Mouse (Mus musculus): Measurements from ENCODE around the gene 1700030K09Rik. TPM values are rescaled to one million over a fixed set of nuclear protein-coding genes. Genes with fewer than 3 reads are reported as not detected.

Gene 1700030K09Rik
- polyA plus RNA-seq (2012; rRNA removed) = 10.9 and 11.1 TPM in 2 replicates

DNA sequence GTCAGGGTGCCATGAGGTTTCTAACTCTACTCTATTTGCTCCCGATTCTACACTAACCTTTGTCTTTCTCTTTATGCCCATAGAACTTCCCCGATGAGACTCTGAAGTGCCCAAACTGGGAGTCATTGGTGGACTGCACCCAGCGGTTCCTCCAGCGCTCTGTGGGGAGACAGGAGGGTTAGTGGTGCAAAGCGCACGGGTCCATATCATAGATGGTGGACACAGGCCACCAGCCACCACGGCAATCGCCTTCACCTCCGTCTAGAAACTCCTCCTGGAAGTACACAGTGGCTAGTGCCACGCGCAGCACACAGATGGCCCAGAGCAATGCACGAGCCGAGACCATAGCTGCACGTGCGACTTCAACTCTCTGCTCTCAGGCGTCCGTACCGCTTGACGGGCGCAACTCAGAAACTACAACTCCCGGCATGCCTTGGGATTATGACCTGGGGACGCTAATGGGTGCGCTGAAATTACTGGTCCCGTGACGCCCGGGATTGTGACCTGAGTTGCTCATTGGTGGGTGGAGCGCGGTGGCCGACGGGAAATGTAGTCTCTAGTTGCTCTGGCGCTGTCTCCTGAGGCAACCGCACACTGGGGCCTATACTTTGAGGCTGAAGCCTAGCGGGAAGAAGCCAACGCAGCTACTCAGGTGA is at the start of gene 1700030K09Rik, which contains the start of gene Calr3:
1700030K09Rik (plus strand) TSS at position 543 of the 656 bp plus-strand sequence.
Calr3 (minus strand) TSS at position 533 of the 656 bp plus-strand sequence.
- 7% methylated on average over 34 of the region's 34 CpGs for WGBS
- Histone ChIP-seq H3K4me3 (ENCODE audit: extremely low read depth, insufficient read depth, insufficient read length) (peak within 1 kb of the TSS; percentile 67), H3K27ac (ENCODE audit: insufficient read depth, low read length) (peak within 1 kb of the TSS; percentile 90), H3K27me3 (ENCODE audit: control insufficient read depth, insufficient read depth, low read length) (no peaks in the 10 kb centered on the region), H3K4me1 (ENCODE audit: control insufficient read depth, insufficient read depth, insufficient read length) (peaks cover 2% of the 10 kb centered on the region; the same call in 1 of the 2 replicates), H3K36me3 (ENCODE audit: control insufficient read depth, insufficient read depth, low read length) (no peaks in the 10 kb centered on the region)
- peak; percentile 96 to 100 for DNase-seq (ENCODE audit: low read depth in 1 of 2, low spot score in 2 of 2)
- TF ChIP-seq CTCF (IDR thresholded peaks at IDR 0.05; ENCODE audit: extremely low read depth, insufficient read depth, insufficient read length, insufficient replicate concordance) (no peak), POLR2A (IDR thresholded peaks at IDR 0.05; ENCODE audit: low read depth, low read length) (no peak; the same call in 1 of the 2 replicates)

DNA sequence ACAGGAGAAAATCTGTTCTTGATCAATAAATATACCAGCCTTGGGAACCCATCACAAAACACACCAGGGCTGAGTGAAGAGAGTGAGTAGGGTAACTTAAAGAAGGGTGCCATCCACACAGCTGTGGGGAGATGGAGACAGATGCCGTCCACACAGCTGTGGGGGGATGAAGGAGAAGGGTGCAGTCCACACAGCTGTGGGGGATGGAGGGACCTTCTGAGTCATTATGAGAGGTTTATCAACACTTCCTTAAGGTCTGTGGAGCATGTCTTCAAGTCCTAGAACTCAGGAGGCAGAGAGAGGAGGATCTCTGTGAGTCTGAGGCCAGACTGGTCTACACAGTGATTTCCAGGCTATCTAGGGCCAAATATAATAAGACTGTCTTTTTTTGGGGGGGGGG is 42.3 kb upstream of the 1700030K09Rik start:
- Histone ChIP-seq H3K4me1 (ENCODE audit: control insufficient read depth, insufficient read depth, insufficient read length) (peaks cover 20% of the 10 kb centered on the region; the same call in 1 of the 2 replicates), H3K27me3 (ENCODE audit: control insufficient read depth, insufficient read depth, low read length) (no peaks in the 10 kb centered on the region), H3K27ac (ENCODE audit: insufficient read depth, low read length) (no peak overlapping the region), H3K4me3 (ENCODE audit: extremely low read depth, insufficient read depth, insufficient read length) (no peak overlapping the region), H3K36me3 (ENCODE audit: control insufficient read depth, insufficient read depth, low read length) (no peaks in the 10 kb centered on the region; the same call in 1 of the 2 replicates)
- no peak for DNase-seq (ENCODE audit: low read depth in 1 of 2, low spot score in 2 of 2)
- no peak for TF ChIP-seq CTCF (IDR thresholded peaks at IDR 0.05; ENCODE audit: extremely low read depth, insufficient read depth, insufficient read length, insufficient replicate concordance)
- TF ChIP-seq POLR2A (IDR thresholded peaks at IDR 0.05; ENCODE audit: low read depth, low read length) = no peak
- WGBS = 84% methylated on average over 1 of the region's 1 CpGs

DNA sequence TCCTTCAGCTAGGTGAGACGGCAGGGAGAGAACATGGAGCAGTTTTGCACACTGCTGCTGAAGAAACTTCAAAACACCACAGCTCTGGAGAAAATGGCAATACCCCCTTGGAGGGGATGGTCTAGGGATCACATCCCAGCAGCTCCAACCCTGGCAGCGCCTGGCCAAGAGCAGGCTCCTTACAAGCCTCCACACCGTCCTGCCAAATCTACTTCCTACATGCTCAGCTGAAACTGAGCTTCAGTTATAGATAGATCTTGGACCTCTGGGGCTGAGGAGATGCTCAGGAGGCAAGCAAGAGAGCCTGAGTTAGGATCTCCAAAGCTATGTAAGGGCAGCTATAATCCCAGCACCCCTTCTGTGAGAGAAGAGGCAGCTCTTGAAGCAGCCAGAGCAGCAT is 40.7 kb upstream of the 1700030K09Rik start:
- no peak for DNase-seq (ENCODE audit: low read depth in 1 of 2, low spot score in 2 of 2)
- H3K4me1 ChIP-seq (ENCODE audit: control insufficient read depth, insufficient read depth, insufficient read length) = peaks cover 20% of the 10 kb centered on the region; the same call in 1 of the 2 replicates
- H3K27ac ChIP-seq (ENCODE audit: insufficient read depth, low read length) = no peak overlapping the region
- TF ChIP-seq POLR2A (IDR thresholded peaks at IDR 0.05; ENCODE audit: low read depth, low read length) (no peak), CTCF (IDR thresholded peaks at IDR 0.05; ENCODE audit: extremely low read depth, insufficient read depth, insufficient read length, insufficient replicate concordance) (no peak)
- H3K27me3 ChIP-seq (ENCODE audit: control insufficient read depth, insufficient read depth, low read length) = no peaks in the 10 kb centered on the region
- no peak overlapping the region for H3K4me3 ChIP-seq (ENCODE audit: extremely low read depth, insufficient read depth, insufficient read length)
- no peaks in the 10 kb centered on the region; the same call in 1 of the 2 replicates for H3K36me3 ChIP-seq (ENCODE audit: control insufficient read depth, insufficient read depth, low read length)
- WGBS = 89% methylated on average over 3 of the region's 3 CpGs

DNA sequence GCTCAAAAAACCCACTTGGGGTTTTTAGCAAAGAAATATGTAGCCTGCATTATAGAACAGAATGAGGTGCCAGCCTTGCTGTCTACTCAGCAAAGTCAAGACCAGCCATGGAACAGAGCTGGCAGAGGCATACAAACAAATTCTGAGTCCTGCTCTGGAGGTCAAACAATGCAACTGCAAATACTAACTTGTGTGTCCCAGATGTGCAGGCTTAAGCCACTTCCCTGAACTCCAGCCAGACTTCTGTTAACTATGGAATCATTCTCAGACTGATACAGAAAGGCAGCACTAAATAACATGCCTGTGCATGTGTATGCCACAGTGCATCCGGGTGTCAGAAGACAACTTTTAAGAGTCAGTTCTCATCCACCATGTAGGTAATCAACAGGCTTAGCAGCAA is 35.8 kb upstream of the 1700030K09Rik start:
- no peak for DNase-seq (ENCODE audit: low read depth in 1 of 2, low spot score in 2 of 2)
- Histone ChIP-seq H3K4me3 (ENCODE audit: extremely low read depth, insufficient read depth, insufficient read length) (no peak overlapping the region), H3K4me1 (ENCODE audit: control insufficient read depth, insufficient read depth, insufficient read length) (peaks cover 4% of the 10 kb centered on the region; the same call in 1 of the 2 replicates), H3K27me3 (ENCODE audit: control insufficient read depth, insufficient read depth, low read length) (no peaks in the 10 kb centered on the region), H3K27ac (ENCODE audit: insufficient read depth, low read length) (no peak overlapping the region), H3K36me3 (ENCODE audit: control insufficient read depth, insufficient read depth, low read length) (no peaks in the 10 kb centered on the region)
- TF ChIP-seq POLR2A (IDR thresholded peaks at IDR 0.05; ENCODE audit: low read depth, low read length) = no peak
- no peak for TF ChIP-seq CTCF (IDR thresholded peaks at IDR 0.05; ENCODE audit: extremely low read depth, insufficient read depth, insufficient read length, insufficient replicate concordance)
- WGBS = 87% methylated on average over 1 of the region's 1 CpGs

DNA sequence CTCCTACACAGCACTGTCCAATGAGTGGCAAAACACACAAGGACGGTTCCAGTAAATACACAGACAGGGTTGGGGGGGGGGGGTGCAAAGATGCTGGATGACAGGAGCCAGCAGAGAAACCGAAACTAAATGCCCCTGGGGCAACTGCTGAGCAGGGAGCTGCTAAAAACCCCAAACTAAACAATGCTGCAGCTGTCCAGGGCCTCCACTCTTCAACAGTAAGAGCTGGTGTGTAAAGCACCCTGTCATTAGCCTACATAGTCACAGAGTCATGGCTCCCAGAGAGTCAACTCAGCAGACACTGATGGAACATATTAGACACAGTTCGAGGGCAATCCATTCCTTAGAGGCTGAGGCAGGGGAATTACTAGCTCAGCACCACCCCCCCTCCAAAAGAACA is 34.2 kb upstream of the 1700030K09Rik start:
- Histone ChIP-seq H3K4me1 (ENCODE audit: control insufficient read depth, insufficient read depth, insufficient read length) (peaks cover 4% of the 10 kb centered on the region; the same call in 1 of the 2 replicates), H3K36me3 (ENCODE audit: control insufficient read depth, insufficient read depth, low read length) (no peaks in the 10 kb centered on the region), H3K27me3 (ENCODE audit: control insufficient read depth, insufficient read depth, low read length) (no peaks in the 10 kb centered on the region), H3K4me3 (ENCODE audit: extremely low read depth, insufficient read depth, insufficient read length) (no peak overlapping the region), H3K27ac (ENCODE audit: insufficient read depth, low read length) (no peak overlapping the region)
- no peak for TF ChIP-seq POLR2A (IDR thresholded peaks at IDR 0.05; ENCODE audit: low read depth, low read length)
- TF ChIP-seq CTCF (IDR thresholded peaks at IDR 0.05; ENCODE audit: extremely low read depth, insufficient read depth, insufficient read length, insufficient replicate concordance) = no peak
- DNase-seq (ENCODE audit: low read depth in 1 of 2, low spot score in 2 of 2) = no peak
- WGBS = 32% methylated on average over 3 of the region's 3 CpGs

DNA sequence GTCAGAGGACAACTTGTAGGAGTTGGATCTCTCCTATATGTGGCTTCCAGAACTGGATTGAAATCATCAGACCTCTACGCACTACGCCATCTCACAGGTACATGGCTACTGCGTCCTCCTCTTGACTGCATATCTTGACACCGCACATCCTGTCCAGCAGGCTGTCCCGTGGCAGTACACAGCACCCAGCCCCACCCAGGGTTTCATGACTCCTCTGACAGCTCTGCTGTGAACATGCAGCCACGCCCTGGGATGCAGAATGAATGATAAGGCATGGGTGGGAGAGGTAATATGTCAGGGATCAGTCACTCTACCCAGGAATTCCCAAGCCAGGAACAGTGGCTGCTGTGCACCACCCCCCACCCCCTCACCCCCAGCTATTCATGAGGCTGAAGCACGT is 29.8 kb upstream of the 1700030K09Rik start:
- TF ChIP-seq CTCF (IDR thresholded peaks at IDR 0.05; ENCODE audit: extremely low read depth, insufficient read depth, insufficient read length, insufficient replicate concordance) (no peak), POLR2A (IDR thresholded peaks at IDR 0.05; ENCODE audit: low read depth, low read length) (no peak)
- H3K4me3 ChIP-seq (ENCODE audit: extremely low read depth, insufficient read depth, insufficient read length) = no peak overlapping the region
- no peak for DNase-seq (ENCODE audit: low read depth in 1 of 2, low spot score in 2 of 2)
- no peak overlapping the region for H3K27ac ChIP-seq (ENCODE audit: insufficient read depth, low read length)
- WGBS = 80% methylated on average over 7 of the region's 7 CpGs
- no peaks in the 10 kb centered on the region for H3K36me3 ChIP-seq (ENCODE audit: control insufficient read depth, insufficient read depth, low read length)
- peaks cover 5% of the 10 kb centered on the region; the same call in 1 of the 2 replicates for H3K4me1 ChIP-seq (ENCODE audit: control insufficient read depth, insufficient read depth, insufficient read length)
- no peaks in the 10 kb centered on the region for H3K27me3 ChIP-seq (ENCODE audit: control insufficient read depth, insufficient read depth, low read length)

DNA sequence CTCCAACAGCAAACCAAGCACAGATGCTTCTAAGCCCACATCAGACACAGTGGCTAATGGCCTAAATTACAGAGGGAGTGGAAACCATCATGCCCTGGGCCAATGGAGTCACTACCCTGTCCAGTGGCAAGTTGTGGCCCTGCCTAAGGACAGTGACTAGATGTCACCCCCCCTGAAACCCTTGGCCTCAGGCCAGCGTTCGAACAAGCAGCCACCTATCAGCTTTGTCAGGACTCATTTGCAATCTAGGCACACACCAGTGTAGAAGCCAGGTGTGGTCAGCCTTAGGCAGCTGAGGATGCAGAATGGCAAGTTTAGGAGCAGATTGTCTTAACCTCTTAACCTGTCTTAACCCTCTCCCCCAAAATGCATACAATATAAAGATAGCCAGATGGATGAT is 28.4 kb upstream of the 1700030K09Rik start:
- no peak overlapping the region for H3K27ac ChIP-seq (ENCODE audit: insufficient read depth, low read length)
- 88% methylated on average over 2 of the region's 2 CpGs for WGBS
- no peak for TF ChIP-seq POLR2A (IDR thresholded peaks at IDR 0.05; ENCODE audit: low read depth, low read length)
- no peak for TF ChIP-seq CTCF (IDR thresholded peaks at IDR 0.05; ENCODE audit: extremely low read depth, insufficient read depth, insufficient read length, insufficient replicate concordance)
- no peaks in the 10 kb centered on the region for H3K27me3 ChIP-seq (ENCODE audit: control insufficient read depth, insufficient read depth, low read length)
- H3K4me1 ChIP-seq (ENCODE audit: control insufficient read depth, insufficient read depth, insufficient read length) = 0 out of 2 replicates have a peak, but pooled peaks cover 2% of the 10 kb centered on the region
- DNase-seq (ENCODE audit: low read depth in 1 of 2, low spot score in 2 of 2) = no peak
- H3K4me3 ChIP-seq (ENCODE audit: extremely low read depth, insufficient read depth, insufficient read length) = no peak overlapping the region
- H3K36me3 ChIP-seq (ENCODE audit: control insufficient read depth, insufficient read depth, low read length) = no peaks in the 10 kb centered on the region
